Mouse (Mus musculus): ENCODE measurements around the gene Zfp952. TPM values are rescaled to one million over a fixed set of nuclear protein-coding genes. Genes with fewer than 3 reads are reported as not detected.
A peak's percentile ranks its signal among the peaks of the same experiment; 100 is the strongest.

The Zfp952 gene
- total and polyA plus RNA-seq, 3 experiments = 0.35 to 13.1 (median 11.8) TPM

DNA sequence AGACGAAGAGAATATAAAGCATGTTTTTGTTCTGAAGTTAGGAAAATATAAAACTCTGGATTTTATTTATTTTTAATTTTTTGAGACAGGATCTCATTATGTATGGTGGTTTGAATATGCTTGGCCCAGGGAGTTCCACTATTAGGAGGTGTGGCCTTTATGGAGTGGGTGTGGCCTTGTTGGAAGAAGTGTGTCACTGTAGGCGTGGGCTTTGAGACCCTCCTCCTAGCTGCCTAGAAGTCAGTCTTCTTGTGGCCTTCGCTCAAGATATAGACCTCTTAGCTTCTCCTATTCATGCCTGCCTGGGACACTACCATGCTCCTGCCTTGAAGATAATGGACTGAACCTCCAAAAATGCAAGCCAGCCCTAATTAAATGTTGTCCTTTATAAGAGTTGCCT, 42.8 kb upstream of the Zfp952 start:
- DNase-seq (ENCODE audit: low spot score) (no peak), ATAC-seq (ENCODE audit: extremely low read depth, insufficient number of reproducible peaks, low FRiP score, poor library complexity, severe bottlenecking) (no peak)
- no peaks in the 10 kb centered on the region for H3K9me3 ChIP-seq (replicated peaks)
- peaks cover 22% of the 10 kb centered on the region for H3K4me1 ChIP-seq (ENCODE audit: insufficient read depth, low read depth, low read length)
- H3K27me3 ChIP-seq (ENCODE audit: insufficient read depth, low read length) = peaks cover 9% of the 10 kb centered on the region
- no peak for TF ChIP-seq GATA2 (IDR thresholded peaks at IDR 0.05; ENCODE audit: borderline replicate concordance, low read depth, low read length)
- no peak for TF ChIP-seq CTCF (IDR thresholded peaks at IDR 0.05; ENCODE audit: low read depth, low read length)
- no peak for TF ChIP-seq GATA1 (IDR thresholded peaks at IDR 0.05; ENCODE audit: borderline replicate concordance, low read length)
- no peak for TF ChIP-seq POLR2AphosphoS5 (IDR thresholded peaks at IDR 0.05; ENCODE audit: insufficient replicate concordance, low read depth, low read length)
- no peak for TF ChIP-seq TAL1 (conservative IDR thresholded peaks at IDR 0.05; ENCODE audit: low read depth, low read length)
- no peak overlapping the region for H3K4me3 ChIP-seq (ENCODE audit: low read depth, low read length)
- H3K36me3 ChIP-seq (replicated peaks) = peaks cover 11% of the 10 kb centered on the region

DNA sequence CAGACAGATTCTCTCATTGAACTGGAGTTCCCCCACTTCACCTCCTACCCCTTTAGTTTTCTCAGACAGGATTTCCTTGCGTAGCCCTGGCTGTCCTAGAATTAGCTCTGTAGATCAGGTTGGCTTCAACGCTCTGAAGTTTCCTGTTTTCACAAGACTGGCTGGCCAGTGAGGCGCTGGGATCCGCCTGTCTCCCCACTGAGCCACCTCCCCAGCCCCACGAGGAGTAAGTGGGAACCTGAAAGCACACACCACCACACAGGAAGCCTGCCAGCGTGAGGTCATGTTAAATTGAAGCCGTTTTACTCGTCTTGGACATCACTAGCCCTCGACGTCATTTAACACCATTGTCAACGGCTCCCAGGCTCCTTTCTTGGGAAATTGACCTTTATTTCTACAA, 41.9 kb upstream of the Zfp952 start:
- DNase-seq (ENCODE audit: low spot score) (no peak), ATAC-seq (ENCODE audit: extremely low read depth, insufficient number of reproducible peaks, low FRiP score, poor library complexity, severe bottlenecking) (no peak)
- H3K9me3 ChIP-seq (replicated peaks) = no peaks in the 10 kb centered on the region
- H3K27me3 ChIP-seq (ENCODE audit: insufficient read depth, low read length) = peaks cover 9% of the 10 kb centered on the region
- H3K4me3 ChIP-seq (ENCODE audit: low read depth, low read length) = no peak overlapping the region
- TF ChIP-seq CTCF (IDR thresholded peaks at IDR 0.05; ENCODE audit: low read depth, low read length) (no peak), POLR2AphosphoS5 (IDR thresholded peaks at IDR 0.05; ENCODE audit: insufficient replicate concordance, low read depth, low read length) (no peak), GATA1 (IDR thresholded peaks at IDR 0.05; ENCODE audit: borderline replicate concordance, low read length) (no peak), TAL1 (conservative IDR thresholded peaks at IDR 0.05; ENCODE audit: low read depth, low read length) (no peak), GATA2 (IDR thresholded peaks at IDR 0.05; ENCODE audit: borderline replicate concordance, low read depth, low read length) (no peak)
- peaks cover 4% of the 10 kb centered on the region for H3K36me3 ChIP-seq (replicated peaks)
- H3K4me1 ChIP-seq (ENCODE audit: insufficient read depth, low read depth, low read length) = peaks cover 17% of the 10 kb centered on the region

- no peaks in the 10 kb centered on the region for H3K9me3 ChIP-seq (replicated peaks)
- no peak for TF ChIP-seq GATA1 (IDR thresholded peaks at IDR 0.05; ENCODE audit: borderline replicate concordance, low read length)
- TF ChIP-seq CTCF (IDR thresholded peaks at IDR 0.05; ENCODE audit: low read depth, low read length) = peak; percentile 38
- no peak overlapping the region for H3K4me3 ChIP-seq (ENCODE audit: low read depth, low read length)
- no peak for ATAC-seq (ENCODE audit: extremely low read depth, insufficient number of reproducible peaks, low FRiP score, poor library complexity, severe bottlenecking)
- H3K27me3 ChIP-seq (ENCODE audit: insufficient read depth, low read length) = peaks cover 9% of the 10 kb centered on the region
- no peak for DNase-seq (ENCODE audit: low spot score)
- peaks cover 13% of the 10 kb centered on the region for H3K4me1 ChIP-seq (ENCODE audit: insufficient read depth, low read depth, low read length)
- peaks cover under 1% of the 10 kb centered on the region for H3K36me3 ChIP-seq (replicated peaks)
These were observed 41.5 kb upstream of the Zfp952 start for GRCm38 (mm10) chr17:32951441-32951840.

GRCm38 (mm10) chr17:32965253-32965622, 27.7 kb upstream of the Zfp952 start:
- H3K27me3 ChIP-seq (ENCODE audit: insufficient read depth, low read length) = no peaks in the 10 kb centered on the region
- H3K4me1 ChIP-seq (ENCODE audit: insufficient read depth, low read depth, low read length) = peaks cover 23% of the 10 kb centered on the region
- 0 out of 2 replicates have a peak, but pooled peaks have one; percentile 17 for ATAC-seq (ENCODE audit: extremely low read depth, insufficient number of reproducible peaks, low FRiP score, poor library complexity, severe bottlenecking)
- H3K9me3 ChIP-seq (replicated peaks) = peaks cover 2% of the 10 kb centered on the region; the same call in 1 of the 2 replicates
- H3K36me3 ChIP-seq (replicated peaks) = peaks cover 3% of the 10 kb centered on the region
- H3K4me3 ChIP-seq (ENCODE audit: low read depth, low read length) = peak overlapping the region; percentile 97
- DNase-seq (ENCODE audit: low spot score) = no peak
- TF ChIP-seq TAL1 (conservative IDR thresholded peaks at IDR 0.05; ENCODE audit: low read depth, low read length) = no peak
- TF ChIP-seq CTCF (IDR thresholded peaks at IDR 0.05; ENCODE audit: low read depth, low read length) = no peak
- TF ChIP-seq GATA1 (IDR thresholded peaks at IDR 0.05; ENCODE audit: borderline replicate concordance, low read length) = no peak
- TF ChIP-seq POLR2AphosphoS5 (IDR thresholded peaks at IDR 0.05; ENCODE audit: insufficient replicate concordance, low read depth, low read length) = no peak
- no peak for TF ChIP-seq GATA2 (IDR thresholded peaks at IDR 0.05; ENCODE audit: borderline replicate concordance, low read depth, low read length)

DNA sequence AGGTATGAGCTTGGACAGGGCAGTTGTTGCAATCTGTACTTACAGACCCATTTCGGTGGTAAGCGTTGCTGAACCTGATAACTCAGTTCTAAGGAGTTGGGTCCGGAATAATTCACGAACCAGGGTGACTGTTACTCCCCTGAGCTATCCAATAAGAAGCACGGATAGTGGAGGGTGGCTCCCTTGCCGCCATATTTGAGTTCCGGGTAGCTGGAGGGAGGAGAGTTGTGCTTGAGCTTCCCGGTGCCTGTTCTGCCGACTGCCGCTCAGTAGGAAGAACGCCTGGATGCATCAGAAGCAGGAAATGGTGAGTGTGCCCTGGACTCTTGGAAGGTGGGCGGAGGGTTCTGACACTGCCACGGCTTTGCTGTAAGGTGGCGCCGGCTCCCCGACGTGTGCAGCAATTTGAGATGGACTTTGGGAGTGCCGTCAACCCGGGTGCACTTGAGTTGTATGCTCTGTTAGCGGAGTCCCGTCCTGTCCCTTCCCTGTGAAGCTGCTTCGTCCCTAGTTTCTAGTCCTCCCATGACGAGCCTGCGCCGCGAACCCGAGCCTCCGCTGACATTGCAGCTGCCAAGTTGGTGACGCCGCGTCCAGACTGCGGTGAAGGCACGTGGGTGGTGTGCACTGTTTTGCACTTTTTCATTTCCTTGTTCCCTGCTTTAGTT, 27.2 kb upstream of the Zfp952 start, which contains the start of gene Zfp472:
Gene Zfp472 (plus strand): TSS at position 192 of the 668 bp plus-strand sequence.
- Histone ChIP-seq H3K4me3 (ENCODE audit: low read depth, low read length) (peak within 1 kb of the TSS; percentile 97), H3K4me1 (ENCODE audit: insufficient read depth, low read depth, low read length) (peaks cover 23% of the 10 kb centered on the region), H3K36me3 (replicated peaks) (peaks cover 3% of the 10 kb centered on the region), H3K27me3 (ENCODE audit: insufficient read depth, low read length) (no peaks in the 10 kb centered on the region), H3K9me3 (replicated peaks) (peaks cover 2% of the 10 kb centered on the region; the same call in 1 of the 2 replicates)
- peak; percentile 88 for ATAC-seq (ENCODE audit: extremely low read depth, insufficient number of reproducible peaks, low FRiP score, poor library complexity, severe bottlenecking)
- DNase-seq (ENCODE audit: low spot score) = peak; percentile 98
- TF ChIP-seq CTCF (IDR thresholded peaks at IDR 0.05; ENCODE audit: low read depth, low read length) (no peak), POLR2AphosphoS5 (IDR thresholded peaks at IDR 0.05; ENCODE audit: insufficient replicate concordance, low read depth, low read length) (no peak), GATA2 (IDR thresholded peaks at IDR 0.05; ENCODE audit: borderline replicate concordance, low read depth, low read length) (no peak), TAL1 (conservative IDR thresholded peaks at IDR 0.05; ENCODE audit: low read depth, low read length) (no peak), GATA1 (IDR thresholded peaks at IDR 0.05; ENCODE audit: borderline replicate concordance, low read length) (no peak)

DNA sequence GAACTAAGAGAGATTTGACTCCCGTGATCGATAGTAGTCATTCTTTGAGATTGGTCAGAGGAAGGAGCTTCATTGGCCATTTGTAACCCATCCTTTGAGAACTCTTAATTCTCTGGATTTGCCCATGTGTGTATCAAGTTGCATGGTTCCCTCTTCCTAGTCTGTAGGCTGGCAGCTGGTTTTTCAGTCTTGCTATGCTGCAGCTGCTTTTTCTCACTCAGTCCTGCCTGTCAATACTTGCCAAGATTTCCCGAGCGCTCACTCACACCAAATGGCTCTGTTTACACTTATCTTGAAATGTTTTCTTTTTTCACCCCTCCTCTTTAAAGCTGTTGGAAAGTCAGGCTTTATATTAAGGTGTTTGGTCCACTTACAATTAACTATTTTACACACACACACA, 11.6 kb upstream of the Zfp952 start:
- no peak for TF ChIP-seq POLR2AphosphoS5 (IDR thresholded peaks at IDR 0.05; ENCODE audit: insufficient replicate concordance, low read depth, low read length)
- no peak for TF ChIP-seq GATA2 (IDR thresholded peaks at IDR 0.05; ENCODE audit: borderline replicate concordance, low read depth, low read length)
- TF ChIP-seq GATA1 (IDR thresholded peaks at IDR 0.05; ENCODE audit: borderline replicate concordance, low read length) = no peak
- TF ChIP-seq TAL1 (conservative IDR thresholded peaks at IDR 0.05; ENCODE audit: low read depth, low read length) = no peak
- TF ChIP-seq CTCF (IDR thresholded peaks at IDR 0.05; ENCODE audit: low read depth, low read length) = no peak
- no peak overlapping the region for H3K4me3 ChIP-seq (ENCODE audit: low read depth, low read length)
- DNase-seq (ENCODE audit: low spot score) = no peak
- ATAC-seq (ENCODE audit: extremely low read depth, insufficient number of reproducible peaks, low FRiP score, poor library complexity, severe bottlenecking) = no peak
- peaks cover 44% of the 10 kb centered on the region for H3K36me3 ChIP-seq (replicated peaks)
- no peaks in the 10 kb centered on the region for H3K4me1 ChIP-seq (ENCODE audit: insufficient read depth, low read depth, low read length)
- H3K9me3 ChIP-seq (replicated peaks) = peaks cover 10% of the 10 kb centered on the region
- H3K27me3 ChIP-seq (ENCODE audit: insufficient read depth, low read length) = 0 out of 2 replicates have a peak, but pooled peaks cover 2% of the 10 kb centered on the region

Data from G1E (cell line).